12 mouse cellular contexts compared by ENCODE assay signal in the genomic region with DNA sequence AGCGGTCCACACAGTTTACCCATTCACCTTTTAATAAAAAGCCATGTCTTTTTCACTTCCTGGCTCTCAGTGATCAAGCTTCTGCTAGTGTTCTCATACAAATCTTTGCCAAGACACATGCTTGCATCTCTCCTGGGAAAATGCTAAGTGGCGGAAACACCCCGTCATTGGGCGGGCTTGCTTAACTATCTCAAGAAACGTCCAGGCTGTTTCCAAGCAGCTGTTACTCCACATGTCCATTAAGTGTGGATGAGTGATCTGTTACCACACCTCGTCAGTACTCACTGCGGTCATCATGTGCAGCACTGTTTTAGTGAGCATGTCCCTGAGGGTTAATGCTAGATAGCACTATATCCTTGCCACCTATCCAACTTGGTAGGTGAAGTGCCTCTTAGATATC. TPM values are rescaled to one million over a fixed set of nuclear protein-coding genes. Genes with fewer than 3 reads are reported as not detected.
DNase-seq lines count a peak whose midpoint lies in the region; ATAC-seq and TF ChIP-seq lines count a peak whose summit lies in the region.
"Had no signal": no experiment of that assay in that cellular context is flagged by ENCODE, and none has a peak within 500 bp of the region (broad histone marks: within the 10 kb centered on the region; RNA-seq: fewer than 3 reads in every experiment).

No protein-coding gene starts in this region.

- no peak for TF ChIP-seq EP300 in heart, postnatal 0 days (IDR thresholded peaks at IDR 0.05; ENCODE audit: low read depth)

- H3K9ac ChIP-seq in heart, embryonic 11.5 days (ENCODE audit: low read depth, low read length): no peak overlapping the region
- H3K9ac ChIP-seq in heart, postnatal 0 days (replicated peaks; ENCODE audit: low read depth, low read length): no peak overlapping the region
- H3K9ac ChIP-seq: embryonic facial prominence, embryonic 12.5 days had no signal

- no peak for ATAC-seq in heart, embryonic 11.5 days (replicated peaks; ENCODE audit: insufficient number of reproducible peaks, low FRiP score, low TSS enrichment)
- no peak for ATAC-seq in heart, postnatal 0 days (ENCODE audit: insufficient read depth, low read depth)

- no peaks in the 10 kb centered on the region for H3K36me3 ChIP-seq in heart, embryonic 11.5 days (ENCODE audit: control insufficient read depth, insufficient read depth, low read length)
- H3K36me3 ChIP-seq in heart, postnatal 0 days (replicated peaks; ENCODE audit: control insufficient read depth, insufficient read depth, low read length): no peaks in the 10 kb centered on the region
- H3K36me3 ChIP-seq: embryonic facial prominence, embryonic 12.5 days had no signal

- H3K27ac ChIP-seq in heart, embryonic 11.5 days (ENCODE audit: low read depth, low read length): no peak overlapping the region
- peak overlapping the region; percentile 34 for H3K27ac ChIP-seq in heart, postnatal 0 days (ENCODE audit: low read depth)
- no peak overlapping the region for H3K27ac ChIP-seq in layer of hippocampus, adult 2 months
- H3K27ac ChIP-seq: embryonic facial prominence, embryonic 12.5 days; stomach, postnatal 0 days had no signal

- DNase-seq in heart, adult 18-20 months: peak; percentile 79 to 90
- peak; percentile 8 for DNase-seq in brain, embryonic 14.5 days (ENCODE audit: low read depth)
- DNase-seq in heart, postnatal 0 days (ENCODE audit: low spot score): peak; percentile 36
- peak; percentile 75 for DNase-seq in lung, postnatal 10 days
- no peak for DNase-seq in right cerebral cortex, postnatal 14 days
- no peak for DNase-seq in layer of hippocampus, adult 2 months (ENCODE audit: low spot score in 2 of 2)
- DNase-seq in layer of hippocampus, adult 11-12 months (ENCODE audit: low spot score): no peak
- DNase-seq: cerebellum, adult 11-12 months had no signal

- no peaks in the 10 kb centered on the region for H3K9me3 ChIP-seq in heart, embryonic 11.5 days (replicated peaks; ENCODE audit: control insufficient read depth, low read length)
- H3K9me3 ChIP-seq in heart, postnatal 0 days (replicated peaks; ENCODE audit: control insufficient read depth, low read length): no peaks in the 10 kb centered on the region
- H3K9me3 ChIP-seq: embryonic facial prominence, embryonic 12.5 days had no signal

- H3K27me3 ChIP-seq in heart, embryonic 11.5 days (ENCODE audit: control insufficient read depth, insufficient read depth, low read length): no peaks in the 10 kb centered on the region
- H3K27me3 ChIP-seq in heart, postnatal 0 days (ENCODE audit: control insufficient read depth, insufficient read depth, low read length): 0 out of 2 replicates have a peak, but pooled peaks cover 3% of the 10 kb centered on the region
- H3K27me3 ChIP-seq: embryonic facial prominence, embryonic 12.5 days had no signal

- no peak for TF ChIP-seq CTCF in brain, embryonic 14.5 days (IDR thresholded peaks at IDR 0.05; ENCODE audit: borderline replicate concordance, extremely low read depth, insufficient read depth, insufficient read length)
- no peak for TF ChIP-seq CTCF in heart, postnatal 0 days (IDR thresholded peaks at IDR 0.05; ENCODE audit: low read depth)
- TF ChIP-seq CTCF in layer of hippocampus, adult 2 months (conservative IDR thresholded peaks at IDR 0.05): no peak

- no peak for TF ChIP-seq POLR2A in brain, embryonic 14.5 days (IDR thresholded peaks at IDR 0.05; ENCODE audit: borderline replicate concordance, extremely low read depth, insufficient read depth, insufficient read length, poor library complexity, severe bottlenecking)

- H3K4me2 ChIP-seq in heart, embryonic 11.5 days: no peak overlapping the region
- no peak overlapping the region for H3K4me2 ChIP-seq in heart, postnatal 0 days (ENCODE audit: low read depth, low read length)
- H3K4me2 ChIP-seq: embryonic facial prominence, embryonic 12.5 days; liver, embryonic 11.5 days had no signal

- no peak overlapping the region for H3K4me3 ChIP-seq in heart, embryonic 11.5 days (ENCODE audit: low read depth, low read length)
- no peak overlapping the region for H3K4me3 ChIP-seq in heart, postnatal 0 days (ENCODE audit: low read depth, low read length)
- H3K4me3 ChIP-seq in layer of hippocampus, adult 2 months: no peak overlapping the region
- H3K4me3 ChIP-seq: embryonic facial prominence, embryonic 12.5 days had no signal

- H3K4me1 ChIP-seq in heart, embryonic 11.5 days (ENCODE audit: control insufficient read depth, insufficient read depth, low read length): no peaks in the 10 kb centered on the region
- 0 out of 2 replicates have a peak, but pooled peaks cover 3% of the 10 kb centered on the region for H3K4me1 ChIP-seq in heart, postnatal 0 days (ENCODE audit: control insufficient read depth, insufficient read depth)
- H3K4me1 ChIP-seq: embryonic facial prominence, embryonic 12.5 days had no signal

- 76% methylated on average over 7 of the region's 7 CpGs for WGBS in heart, embryonic 11.5 days (ENCODE audit: insufficient replicate concordance)
- WGBS in heart, postnatal 0 days: 62% methylated on average over 7 of the region's 7 CpGs

RNA-seq across cellular contexts. Expression of a gene that starts 26.2 kb away (rescaled TPM):
- total RNA-seq in heart, adult 18-20 months (2021): 10 to 100 TPM; 11.1 to 11.2 TPM
- 2.7 and 4.0 TPM in 2 replicates for polyA plus RNA-seq in heart, embryonic 11.5 days (2014; fragmentation: Nextera tagmentation; extraction: Ambion mirVana)
- polyA plus RNA-seq in brain, embryonic 14.5 days (2012; rRNA removed): 2.6 and 7.9 TPM in 2 replicates
- total RNA-seq in heart, postnatal 0 days (2014; rRNA removed; ENCODE audit: low replicate concordance): 39.5 and 49.7 TPM in 2 replicates
- 17.8 and 17.9 TPM in 2 replicates for polyA plus RNA-seq in heart, postnatal 0 days (2015; fragmentation: Nextera tagmentation; extraction: Ambion mirVana)
- 1 to 10 TPM; 3.3 to 3.6 TPM for total RNA-seq in layer of hippocampus, adult 2 months (2021)

Comparison
In these comparisons a context has a peak if more than half of its experiments do, and no peak if none do; other contexts are left out.
1. DNase-seq: peak in heart, adult 18-20 months (2 of 2), brain, embryonic 14.5 days (single experiment), heart, postnatal 0 days (single experiment) and lung, postnatal 10 days (single experiment); none in right cerebral cortex, postnatal 14 days (single experiment), layer of hippocampus, adult 2 months (0 of 2) and layer of hippocampus, adult 11-12 months (single experiment).